Mouse (Mus musculus): ENCODE measurements around the gene Eno2. TPM values are rescaled to one million over a fixed set of nuclear protein-coding genes. Genes with fewer than 3 reads are reported as not detected.
"Not testable (repeated sequence)": the region's sequence is repeated elsewhere in the genome, so short reads cannot be mapped to it uniquely, and the experiment has no call there.

The Eno2 gene
- total RNA-seq (2021) = 100 to 1,000 TPM; 476 to 480 TPM
- long read RNA-seq, transcript Eno2-202 (10 exons, 2,386 nt) = minor isoform, 5 of 247 reads
- long read RNA-seq, transcript Eno2-201 (12 exons, 2,795 nt) = major isoform, 90 of 247 reads
- long read RNA-seq, transcript Eno2-209 (3 exons, 898 nt) = minor isoform, 23 of 247 reads
- long read RNA-seq, partial matches to known transcripts = 24 of 247 reads
- long read RNA-seq, other reads (novel, unspliced or antisense) = 99 of 247 reads

GRCm38 (mm10) chr6:124769101-124769765 is at the start of gene Eno2:
Eno2 (minus strand) TSS chr6:124769673.
- peak; percentile 66 to 77 for DNase-seq (ENCODE audit: low spot score in 2 of 2)

GRCm38 (mm10) chr6:124817971-124818370 is 48.5 kb upstream of the Eno2 start:
- no peak for DNase-seq (ENCODE audit: low spot score in 2 of 2)

GRCm38 (mm10) chr6:124817563-124817962 is 48.1 kb upstream of the Eno2 start:
- DNase-seq (ENCODE audit: low spot score in 2 of 2) = no peak

- DNase-seq (ENCODE audit: low spot score in 2 of 2) = no peak
Observed at GRCm38 (mm10) chr6:124817125-124817524, 47.7 kb upstream of the Eno2 start.

- DNase-seq (ENCODE audit: low spot score in 2 of 2) = no peak
Observed at GRCm38 (mm10) chr6:124816611-124817010, 47.1 kb upstream of the Eno2 start.

GRCm38 (mm10) chr6:124814858-124815774 is 45.6 kb upstream of the Eno2 start:
- no peak for DNase-seq (ENCODE audit: low spot score in 2 of 2)

GRCm38 (mm10) chr6:124814448-124814847 is 45.0 kb upstream of the Eno2 start:
- no peak for DNase-seq (ENCODE audit: low spot score in 2 of 2)

- DNase-seq (ENCODE audit: low spot score in 2 of 2) = peak; percentile 87 to 90
Observed at GRCm38 (mm10) chr6:124813933-124814332, 44.5 kb upstream of the Eno2 start, which contains the start of gene Tpi1. Tpi1 (minus strand) TSS chr6:124814296.

GRCm38 (mm10) chr6:124813496-124813895 is 44.0 kb upstream of the Eno2 start:
- peak; percentile 68 to 73 for DNase-seq (ENCODE audit: low spot score in 2 of 2)

- no peak for DNase-seq (ENCODE audit: low spot score in 2 of 2)
Observed at GRCm38 (mm10) chr6:124812848-124813247, 43.4 kb upstream of the Eno2 start.

- DNase-seq (ENCODE audit: low spot score in 2 of 2) = no peak
Observed at GRCm38 (mm10) chr6:124811701-124812560, 42.5 kb upstream of the Eno2 start.

GRCm38 (mm10) chr6:124811403-124811665 is 41.9 kb upstream of the Eno2 start:
- no peak for DNase-seq (ENCODE audit: low spot score in 2 of 2)

- not testable (repeated sequence) for DNase-seq (ENCODE audit: low spot score in 2 of 2)
Observed at GRCm38 (mm10) chr6:124810566-124811402, 41.3 kb upstream of the Eno2 start.

- DNase-seq (ENCODE audit: low spot score in 2 of 2) = no peak
Observed at GRCm38 (mm10) chr6:124809775-124810538, 40.5 kb upstream of the Eno2 start.

- peak; percentile 81 to 84 for DNase-seq (ENCODE audit: low spot score in 2 of 2)
Observed at GRCm38 (mm10) chr6:124809052-124809774, 39.7 kb upstream of the Eno2 start.

- DNase-seq (ENCODE audit: low spot score in 2 of 2) = peak; percentile 60 to 72
Observed at GRCm38 (mm10) chr6:124808358-124809012, 39.0 kb upstream of the Eno2 start, which contains the start of gene Spsb2. Spsb2 (plus strand) TSS chr6:124808661.

GRCm38 (mm10) chr6:124807986-124808357 is 38.5 kb upstream of the Eno2 start:
- DNase-seq (ENCODE audit: low spot score in 2 of 2) = no peak

- DNase-seq (ENCODE audit: low spot score in 2 of 2) = no peak
Observed at GRCm38 (mm10) chr6:124807366-124807765, 37.9 kb upstream of the Eno2 start.
